Mouse (Mus musculus): ENCODE results near the gene Sumf1. TPM values are rescaled to one million over a fixed set of nuclear protein-coding genes. Genes with fewer than 3 reads are reported as not detected.

Gene Sumf1
- polyA plus RNA-seq, 1 experiment, result 45.9 TPM

GRCm38 (mm10) chr6:108154243-108154642, 31.1 kb downstream of the Sumf1 start:
- no peak overlapping the region for H3K27ac ChIP-seq (ENCODE audit: insufficient read depth, low read length)
- TF ChIP-seq CTCF (IDR thresholded peaks at IDR 0.05; ENCODE audit: borderline replicate concordance, insufficient read depth, low read length) (no peak), POLR2A (IDR thresholded peaks at IDR 0.05; ENCODE audit: low read depth, low read length) (no peak)
- peaks cover 9% of the 10 kb centered on the region for H3K4me1 ChIP-seq (ENCODE audit: control insufficient read depth, insufficient read depth, low read length)
- H3K4me3 ChIP-seq (ENCODE audit: insufficient read depth, low read length), result no peak overlapping the region

GRCm38 (mm10) chr6:108152661-108153269, 32.6 kb downstream of the Sumf1 start:
- TF ChIP-seq POLR2A (IDR thresholded peaks at IDR 0.05; ENCODE audit: low read depth, low read length) (no peak), CTCF (IDR thresholded peaks at IDR 0.05; ENCODE audit: borderline replicate concordance, insufficient read depth, low read length) (no peak)
- peaks cover 9% of the 10 kb centered on the region for H3K4me1 ChIP-seq (ENCODE audit: control insufficient read depth, insufficient read depth, low read length)
- no peak overlapping the region for H3K4me3 ChIP-seq (ENCODE audit: insufficient read depth, low read length)
- H3K27ac ChIP-seq (ENCODE audit: insufficient read depth, low read length), result peak overlapping the region; percentile 28

- Histone ChIP-seq H3K4me3 (ENCODE audit: insufficient read depth, low read length) (no peak overlapping the region), H3K4me1 (ENCODE audit: control insufficient read depth, insufficient read depth, low read length) (peaks cover 9% of the 10 kb centered on the region), H3K27ac (ENCODE audit: insufficient read depth, low read length) (peak overlapping the region; percentile 28)
- TF ChIP-seq POLR2A (IDR thresholded peaks at IDR 0.05; ENCODE audit: low read depth, low read length) (no peak), CTCF (IDR thresholded peaks at IDR 0.05; ENCODE audit: borderline replicate concordance, insufficient read depth, low read length) (no peak)
These were observed 33.3 kb downstream of the Sumf1 start for GRCm38 (mm10) chr6:108152081-108152480.

- Histone ChIP-seq H3K4me3 (ENCODE audit: insufficient read depth, low read length) (no peak overlapping the region), H3K27ac (ENCODE audit: insufficient read depth, low read length) (no peak overlapping the region), H3K4me1 (ENCODE audit: control insufficient read depth, insufficient read depth, low read length) (peaks cover 9% of the 10 kb centered on the region)
- TF ChIP-seq POLR2A (IDR thresholded peaks at IDR 0.05; ENCODE audit: low read depth, low read length) (no peak), CTCF (IDR thresholded peaks at IDR 0.05; ENCODE audit: borderline replicate concordance, insufficient read depth, low read length) (no peak)
These were observed 36.1 kb downstream of the Sumf1 start for GRCm38 (mm10) chr6:108149235-108149634.

- no peak overlapping the region for H3K4me3 ChIP-seq (ENCODE audit: insufficient read depth, low read length)
- peaks cover 9% of the 10 kb centered on the region for H3K4me1 ChIP-seq (ENCODE audit: control insufficient read depth, insufficient read depth, low read length)
- no peak overlapping the region for H3K27ac ChIP-seq (ENCODE audit: insufficient read depth, low read length)
- no peak for TF ChIP-seq CTCF (IDR thresholded peaks at IDR 0.05; ENCODE audit: borderline replicate concordance, insufficient read depth, low read length)
- no peak for TF ChIP-seq POLR2A (IDR thresholded peaks at IDR 0.05; ENCODE audit: low read depth, low read length)
These were observed 36.9 kb downstream of the Sumf1 start for GRCm38 (mm10) chr6:108148435-108148834.

GRCm38 (mm10) chr6:108146637-108147036, 38.7 kb downstream of the Sumf1 start:
- TF ChIP-seq CTCF (IDR thresholded peaks at IDR 0.05; ENCODE audit: borderline replicate concordance, insufficient read depth, low read length) (no peak), POLR2A (IDR thresholded peaks at IDR 0.05; ENCODE audit: low read depth, low read length) (no peak)
- no peak overlapping the region for H3K27ac ChIP-seq (ENCODE audit: insufficient read depth, low read length)
- H3K4me3 ChIP-seq (ENCODE audit: insufficient read depth, low read length), result no peak overlapping the region
- H3K4me1 ChIP-seq (ENCODE audit: control insufficient read depth, insufficient read depth, low read length), result peaks cover 2% of the 10 kb centered on the region; the same call in 1 of the 2 replicates

- peaks cover 7% of the 10 kb centered on the region for H3K4me1 ChIP-seq (ENCODE audit: control insufficient read depth, insufficient read depth, low read length)
- no peak overlapping the region for H3K27ac ChIP-seq (ENCODE audit: insufficient read depth, low read length)
- no peak for TF ChIP-seq CTCF (IDR thresholded peaks at IDR 0.05; ENCODE audit: borderline replicate concordance, insufficient read depth, low read length)
- TF ChIP-seq POLR2A (IDR thresholded peaks at IDR 0.05; ENCODE audit: low read depth, low read length), result no peak
- no peak overlapping the region for H3K4me3 ChIP-seq (ENCODE audit: insufficient read depth, low read length)
These were observed 39.3 kb downstream of the Sumf1 start for GRCm38 (mm10) chr6:108145941-108146588.

- no peak for TF ChIP-seq CTCF (IDR thresholded peaks at IDR 0.05; ENCODE audit: borderline replicate concordance, insufficient read depth, low read length)
- no peak for TF ChIP-seq POLR2A (IDR thresholded peaks at IDR 0.05; ENCODE audit: low read depth, low read length)
These were observed 40.1 kb downstream of the Sumf1 start for GRCm38 (mm10) chr6:108145241-108145640.

GRCm38 (mm10) chr6:108142796-108143195, 42.6 kb downstream of the Sumf1 start:
- no peak for TF ChIP-seq CTCF (IDR thresholded peaks at IDR 0.05; ENCODE audit: borderline replicate concordance, insufficient read depth, low read length)
- H3K4me1 ChIP-seq (ENCODE audit: control insufficient read depth, insufficient read depth, low read length), result peaks cover 7% of the 10 kb centered on the region
- H3K27ac ChIP-seq (ENCODE audit: insufficient read depth, low read length), result no peak overlapping the region
- no peak overlapping the region for H3K4me3 ChIP-seq (ENCODE audit: insufficient read depth, low read length)

More at GRCm38 (mm10) chr6:108145241-108145640, 40.1 kb downstream of the Sumf1 start:
- Histone ChIP-seq H3K27ac (ENCODE audit: insufficient read depth, low read length) (no peak overlapping the region), H3K4me3 (ENCODE audit: insufficient read depth, low read length) (no peak overlapping the region), H3K4me1 (ENCODE audit: control insufficient read depth, insufficient read depth, low read length) (peaks cover 7% of the 10 kb centered on the region)

GRCm38 (mm10) chr6:108140722-108141490, 44.5 kb downstream of the Sumf1 start:
- peaks cover 7% of the 10 kb centered on the region for H3K4me1 ChIP-seq (ENCODE audit: control insufficient read depth, insufficient read depth, low read length)
- TF ChIP-seq CTCF (IDR thresholded peaks at IDR 0.05; ENCODE audit: borderline replicate concordance, insufficient read depth, low read length) (no peak), POLR2A (IDR thresholded peaks at IDR 0.05; ENCODE audit: low read depth, low read length) (no peak)
- no peak overlapping the region for H3K4me3 ChIP-seq (ENCODE audit: insufficient read depth, low read length)
- H3K27ac ChIP-seq (ENCODE audit: insufficient read depth, low read length), result no peak overlapping the region

All from embryonic fibroblast, embryonic 13.5 days (primary cell).